Mouse (Mus musculus): ENCODE results near the gene Stk32c. TPM values are rescaled to one million over a fixed set of nuclear protein-coding genes. Genes with fewer than 3 reads are reported as not detected.

Gene Stk32c
- polyA plus RNA-seq, 1 experiment, result 22.6 TPM

GRCm38 (mm10) chr7:139078181-139078580, 134.9 kb downstream of the Stk32c start:
- H3K27ac ChIP-seq (ENCODE audit: insufficient read depth, low read length), result no peak overlapping the region
- DNase-seq, result peak; percentile 39 to 48

GRCm38 (mm10) chr7:139077283-139077682, 135.8 kb downstream of the Stk32c start:
- H3K27me3 ChIP-seq (ENCODE audit: control insufficient read depth, insufficient read depth, low read length), result no peaks in the 10 kb centered on the region
- 9% methylated on average over 7 of the region's 7 CpGs for WGBS
- peak overlapping the region; percentile 72 for H3K27ac ChIP-seq (ENCODE audit: insufficient read depth, low read length)
- H3K4me1 ChIP-seq (ENCODE audit: control insufficient read depth, insufficient read depth, low read length), result peaks cover 31% of the 10 kb centered on the region
- H3K4me3 ChIP-seq (replicated peaks; ENCODE audit: insufficient read depth, low read depth, low read length), result no peak overlapping the region
- TF ChIP-seq CTCF (IDR thresholded peaks at IDR 0.05; ENCODE audit: borderline replicate concordance, insufficient read depth, low read depth, low read length) (no peak), POLR2A (IDR thresholded peaks at IDR 0.05; ENCODE audit: borderline replicate concordance, insufficient read depth, low read length) (no peak)
- peak; percentile 72 to 86 for DNase-seq

More at GRCm38 (mm10) chr7:139078181-139078580, 134.9 kb downstream of the Stk32c start:
- WGBS, result 24% methylated on average over 6 of the region's 6 CpGs
- no peak for TF ChIP-seq POLR2A (IDR thresholded peaks at IDR 0.05; ENCODE audit: borderline replicate concordance, insufficient read depth, low read length)
- no peak for TF ChIP-seq CTCF (IDR thresholded peaks at IDR 0.05; ENCODE audit: borderline replicate concordance, insufficient read depth, low read depth, low read length)
- H3K4me1 ChIP-seq (ENCODE audit: control insufficient read depth, insufficient read depth, low read length), result peaks cover 31% of the 10 kb centered on the region
- no peaks in the 10 kb centered on the region for H3K27me3 ChIP-seq (ENCODE audit: control insufficient read depth, insufficient read depth, low read length)
- no peak overlapping the region for H3K4me3 ChIP-seq (replicated peaks; ENCODE audit: insufficient read depth, low read depth, low read length)

- TF ChIP-seq CTCF (IDR thresholded peaks at IDR 0.05; ENCODE audit: borderline replicate concordance, insufficient read depth, low read depth, low read length), result no peak
- no peak for TF ChIP-seq POLR2A (IDR thresholded peaks at IDR 0.05; ENCODE audit: borderline replicate concordance, insufficient read depth, low read length)
- Histone ChIP-seq H3K27ac (ENCODE audit: insufficient read depth, low read length) (no peak overlapping the region), H3K27me3 (ENCODE audit: control insufficient read depth, insufficient read depth, low read length) (no peaks in the 10 kb centered on the region), H3K4me3 (replicated peaks; ENCODE audit: insufficient read depth, low read depth, low read length) (no peak overlapping the region), H3K4me1 (ENCODE audit: control insufficient read depth, insufficient read depth, low read length) (peaks cover 31% of the 10 kb centered on the region)
- no peak for DNase-seq
- WGBS, result 71% methylated on average over 14 of the region's 14 CpGs
These were observed 137.9 kb downstream of the Stk32c start for GRCm38 (mm10) chr7:139075054-139075794.

- Histone ChIP-seq H3K4me3 (replicated peaks; ENCODE audit: insufficient read depth, low read depth, low read length) (no peak overlapping the region), H3K27ac (ENCODE audit: insufficient read depth, low read length) (no peak overlapping the region), H3K27me3 (ENCODE audit: control insufficient read depth, insufficient read depth, low read length) (no peaks in the 10 kb centered on the region), H3K4me1 (ENCODE audit: control insufficient read depth, insufficient read depth, low read length) (peaks cover 32% of the 10 kb centered on the region)
- TF ChIP-seq CTCF (IDR thresholded peaks at IDR 0.05; ENCODE audit: borderline replicate concordance, insufficient read depth, low read depth, low read length) (no peak), POLR2A (IDR thresholded peaks at IDR 0.05; ENCODE audit: borderline replicate concordance, insufficient read depth, low read length) (no peak)
- WGBS, result 62% methylated on average over 6 of the region's 6 CpGs
- no peak for DNase-seq
These were observed 138.9 kb downstream of the Stk32c start for GRCm38 (mm10) chr7:139074189-139074588.

DNA sequence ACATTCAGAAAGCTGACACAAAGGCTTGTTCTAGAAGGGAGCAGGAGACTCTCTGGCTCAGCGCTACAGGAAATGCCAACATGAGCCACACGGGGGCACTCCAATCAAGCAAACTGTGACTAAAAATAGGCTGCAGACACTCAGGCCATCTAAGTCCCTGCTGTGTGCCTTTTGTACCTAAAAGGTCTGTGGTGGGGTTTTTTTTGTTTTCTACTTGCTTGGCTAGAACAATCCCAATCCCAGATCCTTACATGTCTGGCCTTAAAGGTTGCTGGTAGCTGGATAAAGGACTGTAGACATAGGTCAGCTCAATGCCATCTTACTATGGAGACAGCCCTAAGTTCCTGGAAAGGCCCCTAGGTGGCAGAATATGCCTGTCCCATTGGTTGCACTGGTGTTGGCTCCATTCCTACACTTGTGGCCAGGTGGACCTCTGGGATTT, 144.9 kb downstream of the Stk32c start:
- Histone ChIP-seq H3K27me3 (ENCODE audit: control insufficient read depth, insufficient read depth, low read length) (no peaks in the 10 kb centered on the region), H3K4me3 (replicated peaks; ENCODE audit: insufficient read depth, low read depth, low read length) (no peak overlapping the region), H3K27ac (ENCODE audit: insufficient read depth, low read length) (no peak overlapping the region), H3K4me1 (ENCODE audit: control insufficient read depth, insufficient read depth, low read length) (peaks cover 13% of the 10 kb centered on the region; the same call in 1 of the 2 replicates)
- TF ChIP-seq POLR2A (IDR thresholded peaks at IDR 0.05; ENCODE audit: borderline replicate concordance, insufficient read depth, low read length) (no peak), CTCF (IDR thresholded peaks at IDR 0.05; ENCODE audit: borderline replicate concordance, insufficient read depth, low read depth, low read length) (peak; percentile 78)
- WGBS, result 0% methylated on average over 2 of the region's 2 CpGs
- peak; percentile 87 to 89 for DNase-seq

DNA sequence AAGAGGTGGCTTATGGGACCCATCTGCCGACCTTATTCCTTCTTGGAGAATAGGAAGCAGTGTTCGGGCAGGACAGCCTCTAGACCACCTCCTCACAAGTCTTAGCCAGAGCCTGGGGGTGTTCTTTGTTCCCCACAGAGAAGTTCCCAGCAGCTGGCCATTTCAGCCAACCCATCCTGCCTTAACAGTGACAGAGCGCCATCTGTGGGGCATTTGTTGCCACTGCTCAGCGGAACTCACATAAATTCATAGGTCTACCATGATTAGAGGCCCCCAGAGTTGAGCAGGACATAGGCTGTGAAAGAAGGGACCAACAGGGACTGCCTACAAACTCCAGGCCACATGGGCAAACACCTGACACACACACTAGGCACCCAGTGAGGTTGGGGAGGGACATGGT, 149.7 kb downstream of the Stk32c start:
- Histone ChIP-seq H3K27me3 (ENCODE audit: control insufficient read depth, insufficient read depth, low read length) (no peaks in the 10 kb centered on the region), H3K4me1 (ENCODE audit: control insufficient read depth, insufficient read depth, low read length) (peaks cover 6% of the 10 kb centered on the region; the same call in 1 of the 2 replicates), H3K4me3 (replicated peaks; ENCODE audit: insufficient read depth, low read depth, low read length) (no peak overlapping the region), H3K27ac (ENCODE audit: insufficient read depth, low read length) (no peak overlapping the region)
- peak in 1 of 2 experiments; percentile 15 for DNase-seq
- TF ChIP-seq POLR2A (IDR thresholded peaks at IDR 0.05; ENCODE audit: borderline replicate concordance, insufficient read depth, low read length) (no peak), CTCF (IDR thresholded peaks at IDR 0.05; ENCODE audit: borderline replicate concordance, insufficient read depth, low read depth, low read length) (peak; percentile 40; the same call in 1 of the 2 replicates)
- 57% methylated on average over 4 of the region's 4 CpGs for WGBS

Other genes with a start within 250 kb of the Stk32c start
- 127 and 156 TPM in 2 replicates for gene Dpysl4, start 127.3 kb downstream of the Stk32c start, polyA plus RNA-seq (2012; rRNA removed)
- 12.2 and 14.3 TPM in 2 replicates for gene Lrrc27, start 319 bp downstream of the Stk32c start, polyA plus RNA-seq (2012; rRNA removed)
- 8.9 and 9.9 TPM in 2 replicates for gene Pwwp2b, start 35.2 kb upstream of the Stk32c start, polyA plus RNA-seq (2012; rRNA removed)
- 164 and 181 TPM in 2 replicates for gene Inpp5a, start 175.8 kb upstream of the Stk32c start, polyA plus RNA-seq (2012; rRNA removed)